ENCODE assay signal across 13 mouse cellular contexts in the genomic region with DNA sequence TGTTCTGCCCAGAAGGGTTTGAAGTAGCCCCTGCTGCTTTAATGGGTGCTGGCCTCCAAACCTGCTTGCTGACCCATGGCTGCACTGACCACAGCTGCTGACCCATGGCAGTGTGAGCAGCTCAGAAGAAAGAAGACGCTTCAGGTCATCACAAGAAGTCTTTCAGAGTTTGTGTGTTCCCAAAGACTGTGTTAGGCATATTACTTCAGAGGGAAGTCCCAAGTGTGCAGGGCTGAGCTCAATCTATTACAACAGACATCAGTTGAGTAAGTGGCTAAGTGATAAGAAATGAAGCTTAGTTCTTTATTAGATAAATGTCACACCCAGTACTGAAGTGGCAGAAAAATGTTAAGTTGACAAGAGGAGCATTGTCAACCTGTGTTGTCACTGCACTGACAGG.
DNase-seq lines count a peak whose midpoint lies in the region; ATAC-seq and TF ChIP-seq lines count a peak whose summit lies in the region.
"Had no signal": no experiment of that assay in that cellular context is flagged by ENCODE, and none has a peak within 500 bp of the region (broad histone marks: within the 10 kb centered on the region; RNA-seq: fewer than 3 reads in every experiment).

No protein-coding gene starts in this region.

- no peak overlapping the region for H3K4me2 ChIP-seq in hindbrain, embryonic 11.5 days (replicated peaks; ENCODE audit: low read depth, low read length)
- H3K4me2 ChIP-seq in hindbrain, postnatal 0 days (ENCODE audit: low read depth, low read length): no peak overlapping the region
- H3K4me2 ChIP-seq in neural tube, embryonic 11.5 days (ENCODE audit: low read depth): no peak overlapping the region
- peak overlapping the region; percentile 39 for H3K4me2 ChIP-seq in liver, embryonic 15.5 days
- H3K4me2 ChIP-seq in neural tube, embryonic 15.5 days: no peak overlapping the region
- no peak overlapping the region for H3K4me2 ChIP-seq in heart, embryonic 11.5 days
- H3K4me2 ChIP-seq: heart, embryonic 15.5 days; lung, embryonic 14.5 days had no signal

- 50% methylated on average over 1 of the region's 1 CpGs for WGBS in hindbrain, embryonic 11.5 days
- 69% methylated on average over 1 of the region's 1 CpGs for WGBS in hindbrain, postnatal 0 days
- 57% methylated on average over 1 of the region's 1 CpGs for whole genome bisulfite sequencing in neural tube, embryonic 11.5 days
- WGBS in liver, embryonic 15.5 days (ENCODE audit: insufficient replicate concordance): 33% methylated on average over 1 of the region's 1 CpGs
- WGBS in neural tube, embryonic 15.5 days: 62% methylated on average over 1 of the region's 1 CpGs
- WGBS in heart, embryonic 11.5 days (ENCODE audit: insufficient replicate concordance): 51% methylated on average over 1 of the region's 1 CpGs

- H3K9me3 ChIP-seq in hindbrain, embryonic 11.5 days (ENCODE audit: control insufficient read depth, low read length): no peaks in the 10 kb centered on the region
- H3K9me3 ChIP-seq in hindbrain, postnatal 0 days (ENCODE audit: low read length): no peaks in the 10 kb centered on the region
- no peaks in the 10 kb centered on the region for H3K9me3 ChIP-seq in neural tube, embryonic 11.5 days (ENCODE audit: control insufficient read depth, low read length)
- no peaks in the 10 kb centered on the region for H3K9me3 ChIP-seq in liver, embryonic 15.5 days (replicated peaks)
- H3K9me3 ChIP-seq in neural tube, embryonic 15.5 days (replicated peaks): no peaks in the 10 kb centered on the region
- H3K9me3 ChIP-seq in heart, embryonic 11.5 days (replicated peaks; ENCODE audit: control insufficient read depth, low read length): no peaks in the 10 kb centered on the region
- H3K9me3 ChIP-seq: heart, embryonic 15.5 days had no signal

- ATAC-seq in hindbrain, embryonic 11.5 days (ENCODE audit: low FRiP score): no peak
- no peak for ATAC-seq in hindbrain, postnatal 0 days
- ATAC-seq in neural tube, embryonic 11.5 days (ENCODE audit: insufficient read depth, low FRiP score, low TSS enrichment): no peak
- peak; percentile 75 for ATAC-seq in liver, embryonic 15.5 days (ENCODE audit: insufficient read depth)
- no peak for ATAC-seq in neural tube, embryonic 15.5 days (ENCODE audit: low FRiP score)
- no peak for ATAC-seq in heart, embryonic 11.5 days (replicated peaks; ENCODE audit: insufficient number of reproducible peaks, low FRiP score, low TSS enrichment)

- DNase-seq in hindbrain, embryonic 11.5 days (ENCODE audit: low spot score): no peak
- no peak for DNase-seq in hindbrain, postnatal 0 days (ENCODE audit: low spot score)
- DNase-seq in neural tube, embryonic 11.5 days (ENCODE audit: low spot score): peak; percentile 15
- DNase-seq in neural tube, embryonic 10.5 days (ENCODE audit: extremely low spot score, low spot score): no peak
- DNase-seq in right cerebral cortex, adult 2 months (ENCODE audit: low spot score in 2 of 2): no peak
- DNase-seq: cerebellum, adult 9-11 months; kidney, adult 9 months; lung, embryonic 14.5 days; thymus, postnatal 25 days had no signal

- no peaks in the 10 kb centered on the region for H3K36me3 ChIP-seq in hindbrain, embryonic 11.5 days (ENCODE audit: control insufficient read depth, insufficient read depth, low read length)
- no peaks in the 10 kb centered on the region for H3K36me3 ChIP-seq in hindbrain, postnatal 0 days (ENCODE audit: insufficient read depth, low read length)
- H3K36me3 ChIP-seq in neural tube, embryonic 11.5 days (ENCODE audit: control insufficient read depth, insufficient read depth, low read length): no peaks in the 10 kb centered on the region
- no peaks in the 10 kb centered on the region for H3K36me3 ChIP-seq in liver, embryonic 15.5 days (replicated peaks)
- no peaks in the 10 kb centered on the region for H3K36me3 ChIP-seq in neural tube, embryonic 15.5 days
- no peaks in the 10 kb centered on the region for H3K36me3 ChIP-seq in heart, embryonic 11.5 days (ENCODE audit: control insufficient read depth, insufficient read depth, low read length)

- TF ChIP-seq CTCF in hindbrain, postnatal 0 days (IDR thresholded peaks at IDR 0.05; ENCODE audit: low read depth): no peak

- no peak overlapping the region for H3K9ac ChIP-seq in hindbrain, embryonic 11.5 days (ENCODE audit: low read depth, low read length)
- H3K9ac ChIP-seq in hindbrain, postnatal 0 days (replicated peaks; ENCODE audit: low read length): no peak overlapping the region
- H3K9ac ChIP-seq in neural tube, embryonic 11.5 days (ENCODE audit: low read length): no peak overlapping the region
- no peak overlapping the region for H3K9ac ChIP-seq in liver, embryonic 15.5 days
- no peak overlapping the region for H3K9ac ChIP-seq in neural tube, embryonic 15.5 days (replicated peaks)
- no peak overlapping the region for H3K9ac ChIP-seq in heart, embryonic 11.5 days (ENCODE audit: low read depth, low read length)
- H3K9ac ChIP-seq: heart, embryonic 15.5 days; lung, embryonic 14.5 days had no signal

- no peak overlapping the region for H3K4me3 ChIP-seq in hindbrain, embryonic 11.5 days (ENCODE audit: low read depth, low read length)
- H3K4me3 ChIP-seq in hindbrain, postnatal 0 days (ENCODE audit: low read length): no peak overlapping the region
- H3K4me3 ChIP-seq in neural tube, embryonic 11.5 days (ENCODE audit: low read depth, low read length): no peak overlapping the region
- H3K4me3 ChIP-seq in liver, embryonic 15.5 days (replicated peaks): no peak overlapping the region
- no peak overlapping the region for H3K4me3 ChIP-seq in neural tube, embryonic 15.5 days (replicated peaks)
- H3K4me3 ChIP-seq in heart, embryonic 11.5 days (ENCODE audit: low read depth, low read length): no peak overlapping the region
- H3K4me3 ChIP-seq: heart, embryonic 15.5 days had no signal

- no peaks in the 10 kb centered on the region for H3K27me3 ChIP-seq in hindbrain, embryonic 11.5 days (ENCODE audit: control insufficient read depth, insufficient read depth, low read length)
- no peaks in the 10 kb centered on the region for H3K27me3 ChIP-seq in hindbrain, postnatal 0 days (ENCODE audit: insufficient read depth, low read length)
- H3K27me3 ChIP-seq in neural tube, embryonic 11.5 days (ENCODE audit: control insufficient read depth, insufficient read depth, low read length): no peaks in the 10 kb centered on the region
- no peaks in the 10 kb centered on the region for H3K27me3 ChIP-seq in liver, embryonic 15.5 days
- H3K27me3 ChIP-seq in neural tube, embryonic 15.5 days (replicated peaks): no peaks in the 10 kb centered on the region
- H3K27me3 ChIP-seq in heart, embryonic 11.5 days (ENCODE audit: control insufficient read depth, insufficient read depth, low read length): no peaks in the 10 kb centered on the region
- H3K27me3 ChIP-seq: heart, embryonic 15.5 days had no signal

- 0 out of 2 replicates have a peak, but pooled peaks cover 4% of the 10 kb centered on the region for H3K4me1 ChIP-seq in hindbrain, embryonic 11.5 days (replicated peaks; ENCODE audit: control insufficient read depth, insufficient read depth, low read length)
- H3K4me1 ChIP-seq in hindbrain, postnatal 0 days (ENCODE audit: insufficient read depth, low read length): 0 out of 2 replicates have a peak, but pooled peaks cover 11% of the 10 kb centered on the region
- H3K4me1 ChIP-seq in neural tube, embryonic 11.5 days (ENCODE audit: control insufficient read depth, insufficient read depth, low read length): peaks cover 12% of the 10 kb centered on the region
- H3K4me1 ChIP-seq in liver, embryonic 15.5 days (replicated peaks): peaks cover 36% of the 10 kb centered on the region
- H3K4me1 ChIP-seq in neural tube, embryonic 15.5 days: peaks cover 28% of the 10 kb centered on the region
- no peaks in the 10 kb centered on the region; the same call in 1 of the 2 replicates for H3K4me1 ChIP-seq in heart, embryonic 11.5 days (ENCODE audit: control insufficient read depth, insufficient read depth, low read length)

- 0 out of 2 replicates have a peak overlapping the region, but pooled peaks have one; percentile 59 for H3K27ac ChIP-seq in hindbrain, embryonic 11.5 days (ENCODE audit: low read depth, low read length)
- no peak overlapping the region for H3K27ac ChIP-seq in hindbrain, postnatal 0 days
- H3K27ac ChIP-seq in neural tube, embryonic 11.5 days (ENCODE audit: low read depth, low read length): peak overlapping the region; percentile 53
- no peak overlapping the region for H3K27ac ChIP-seq in liver, embryonic 15.5 days (replicated peaks)
- peak overlapping the region; percentile 67 for H3K27ac ChIP-seq in neural tube, embryonic 15.5 days (replicated peaks)
- H3K27ac ChIP-seq in heart, embryonic 11.5 days (ENCODE audit: low read depth, low read length): no peak overlapping the region
- H3K27ac ChIP-seq: heart, embryonic 15.5 days had no signal

Comparison
In these comparisons a context has a peak if more than half of its experiments do, and no peak if none do; other contexts are left out.
1. H3K27ac ChIP-seq: peak in hindbrain, embryonic 11.5 days (single experiment), neural tube, embryonic 11.5 days (single experiment) and neural tube, embryonic 15.5 days (single experiment); none in hindbrain, postnatal 0 days (single experiment), liver, embryonic 15.5 days (single experiment) and heart, embryonic 11.5 days (single experiment).